Mouse (Mus musculus) limb, embryonic 14.5 days (tissue): ENCODE data around the gene Prl7d1. TPM values are rescaled to one million over a fixed set of nuclear protein-coding genes. Genes with fewer than 3 reads are reported as not detected.

ENCODE experiments used
- ATAC-seq: fragments of 200-750 bp; cut with Nextera tagmentation; 2 replicates; pipeline ENCODE4 v1.8.0; 2017; ENCODE audit warnings: low read depth, moderate number of reproducible peaks, moderate TSS enrichment; ENCODE audit not compliant: low FRiP score
- DNase-seq: peaks from one replicate; pipeline ENCODE4 v3.0.0-alpha.2; 2015; ENCODE audit warnings: low spot score
- H3K27ac ChIP-seq: fragments of 300-500 bp; sonication (generic); replicated peaks from 2 replicates; pipeline ENCODE4 v1.5.1; 2014; ENCODE audit warnings: low read depth, mild to moderate bottlenecking, low read length, moderate library complexity, mixed read lengths
- H3K27me3 ChIP-seq: fragments of 300-500 bp; sonication (generic); 2 replicates; pipeline ENCODE4 v1.6.1; 2014; ENCODE audit warnings: low read length, mixed read lengths; ENCODE audit not compliant: control insufficient read depth, insufficient read depth
- H3K36me3 ChIP-seq: fragments of 300-500 bp; sonication (generic); 2 replicates; pipeline ENCODE4 v1.6.1; 2014; ENCODE audit warnings: mild to moderate bottlenecking, low read length, moderate library complexity, mixed read lengths; ENCODE audit not compliant: control insufficient read depth, insufficient read depth
- H3K4me1 ChIP-seq: fragments of 300-500 bp; sonication (generic); 2 replicates; pipeline ENCODE4 v1.6.1; 2014; ENCODE audit warnings: antibody characterized with exemption, low read length, mixed read lengths; ENCODE audit not compliant: control insufficient read depth, insufficient read depth
- H3K4me2 ChIP-seq: fragments of 300-500 bp; sonication (generic); replicated peaks from 2 replicates; pipeline ENCODE4 v1.6.1; 2014; ENCODE audit warnings: low read depth, mild to moderate bottlenecking, low read length, moderate library complexity; ENCODE audit not compliant: severe bottlenecking
- H3K4me3 ChIP-seq: fragments of 300-500 bp; sonication (generic); replicated peaks from 2 replicates; pipeline ENCODE4 v1.5.1; 2014; ENCODE audit warnings: low read length
- H3K9ac ChIP-seq: fragments of 300-500 bp; sonication (generic); 2 replicates; pipeline ENCODE4 v1.6.1; 2014; ENCODE audit warnings: mild to moderate bottlenecking, low read depth, low read length, moderate library complexity; ENCODE audit not compliant: severe bottlenecking
- H3K9me3 ChIP-seq: fragments of 300-500 bp; sonication (generic); 2 replicates; pipeline ENCODE4 v1.6.1; 2016; ENCODE audit warnings: low read length; ENCODE audit not compliant: control insufficient read depth
- POLR2A ChIP-seq: fragments of 200-500 bp; IDR thresholded peaks from 2 replicates; pipeline ENCODE4 v1.8.0; 2012; ENCODE audit warnings: inconsistent platforms, mild to moderate bottlenecking, moderate library complexity, borderline replicate concordance; ENCODE audit not compliant: insufficient read depth, insufficient read length; ENCODE audit errors: extremely low read depth
- WGBS: fragments of 180-500 bp; shearing (Covaris S2); extraction: QIAGEN DNeasy Blood & Tissue Kit; methylation state at CpG from one replicate; pipeline ENCODE4 v1.1.7; 2014; 5-methylcytosine and 5-hydroxymethylcytosine counted together
- polyA plus RNA-seq, 2 experiments: library from polyadenylated mRNA; depleted of rRNA in 1 of 2; stranded (reverse) in 1 of 2; unstranded in 1 of 2; fragments of >200 nt; fragmentation: Nextera tagmentation in 1 of 2; extraction: Ambion mirVana in 1 of 2; gene quantifications; 2 replicates each; pipeline versions ENCODE4 v1.2.1 to v1.2.3; 2012 to 2014

Gene Prl7d1
- polyA plus RNA-seq, 2 experiments = 1.0 TPM; not detected in 1

GRCm38 (mm10) chr13:27660747-27661146, 55.8 kb downstream of the Prl7d1 start:
- H3K9ac ChIP-seq = no peak overlapping the region
- no peaks in the 10 kb centered on the region for H3K4me1 ChIP-seq
- no peaks in the 10 kb centered on the region for H3K36me3 ChIP-seq
- ATAC-seq = no peak
- H3K4me2 ChIP-seq = no peak overlapping the region
- no peak for DNase-seq
- WGBS = 74% methylated on average over 2 of the region's 2 CpGs
- TF ChIP-seq POLR2A = no peak
- no peaks in the 10 kb centered on the region for H3K9me3 ChIP-seq
- H3K27me3 ChIP-seq = no peaks in the 10 kb centered on the region
- no peak overlapping the region for H3K27ac ChIP-seq
- no peak overlapping the region for H3K4me3 ChIP-seq

Other genes starting within 250 kb of the Prl7d1 start
- gene Prl8a8, start 203.5 kb downstream of the Prl7d1 start, polyA plus RNA-seq (2012; rRNA removed) = 0.10 and 0.13 TPM in 2 replicates
- not detected in 2 replicates for gene Prl8a8, start 203.5 kb downstream of the Prl7d1 start, polyA plus RNA-seq (2014; fragmentation: Nextera tagmentation; extraction: Ambion mirVana)
- gene Prl8a9, start 152.1 kb downstream of the Prl7d1 start, polyA plus RNA-seq (2012; rRNA removed) = 0.91 and 1.1 TPM in 2 replicates
- not detected in 2 replicates for gene Prl8a9, start 152.1 kb downstream of the Prl7d1 start, polyA plus RNA-seq (2014; fragmentation: Nextera tagmentation; extraction: Ambion mirVana)
- not detected in 2 replicates for gene Prl8a1, start 134.6 kb downstream of the Prl7d1 start, polyA plus RNA-seq (2012; rRNA removed)
- gene Prl8a1, start 134.6 kb downstream of the Prl7d1 start, polyA plus RNA-seq (2014; fragmentation: Nextera tagmentation; extraction: Ambion mirVana) = not detected in 2 replicates
- 0.18 TPM in 1 of 2 replicates, not detected in the other for gene Prl7b1, start 106.2 kb downstream of the Prl7d1 start, polyA plus RNA-seq (2012; rRNA removed)
- not detected in 2 replicates for gene Prl7b1, start 106.2 kb downstream of the Prl7d1 start, polyA plus RNA-seq (2014; fragmentation: Nextera tagmentation; extraction: Ambion mirVana)
- 0.65 and 1.3 TPM in 2 replicates for gene Prl7a1, start 74.2 kb downstream of the Prl7d1 start, polyA plus RNA-seq (2012; rRNA removed)
- not detected in 2 replicates for gene Prl7a1, start 74.2 kb downstream of the Prl7d1 start, polyA plus RNA-seq (2014; fragmentation: Nextera tagmentation; extraction: Ambion mirVana)
- gene Prl7a2, start 48.7 kb downstream of the Prl7d1 start, polyA plus RNA-seq (2012; rRNA removed) = 0.33 and 0.47 TPM in 2 replicates
- not detected in 2 replicates for gene Prl7a2, start 48.7 kb downstream of the Prl7d1 start, polyA plus RNA-seq (2014; fragmentation: Nextera tagmentation; extraction: Ambion mirVana)
- not detected in 2 replicates for gene Prl7c1, start 64.1 kb upstream of the Prl7d1 start, polyA plus RNA-seq (2012; rRNA removed)
- gene Prl7c1, start 64.1 kb upstream of the Prl7d1 start, polyA plus RNA-seq (2014; fragmentation: Nextera tagmentation; extraction: Ambion mirVana) = not detected in 2 replicates
- 0.59 and 0.75 TPM in 2 replicates for gene Prl2a1, start 84.9 kb upstream of the Prl7d1 start, polyA plus RNA-seq (2012; rRNA removed)
- not detected in 2 replicates for gene Prl2a1, start 84.9 kb upstream of the Prl7d1 start, polyA plus RNA-seq (2014; fragmentation: Nextera tagmentation; extraction: Ambion mirVana)
- gene Prl2c1, start 132.6 kb upstream of the Prl7d1 start, polyA plus RNA-seq (2012; rRNA removed) = 0.08 TPM in 1 of 2 replicates, not detected in the other
- not detected in 2 replicates for gene Prl2c1, start 132.6 kb upstream of the Prl7d1 start, polyA plus RNA-seq (2014; fragmentation: Nextera tagmentation; extraction: Ambion mirVana)